Mouse (Mus musculus): ENCODE measurements around the gene Ryk.
A peak's percentile ranks its signal among the peaks of the same experiment; 100 is the strongest.

Gene Ryk

DNA sequence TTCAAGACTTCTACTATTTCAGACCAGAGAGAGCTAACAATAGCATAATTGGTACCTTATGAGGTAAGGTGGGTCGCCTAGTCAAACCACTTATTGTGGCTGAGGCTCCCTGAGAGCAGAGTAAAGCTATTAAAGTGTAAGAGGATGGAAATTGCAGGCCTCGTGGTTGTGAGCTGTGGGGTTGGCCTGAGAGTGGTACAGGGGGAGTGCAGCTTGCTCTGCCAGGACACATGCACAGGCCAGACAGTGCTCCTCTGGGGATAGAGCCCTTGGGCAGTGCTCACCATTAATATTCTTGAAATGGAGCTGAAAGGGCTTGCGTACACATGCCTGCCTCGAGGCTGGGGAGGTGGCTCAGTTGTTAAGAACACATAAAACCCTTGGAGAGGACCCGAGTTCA, 23.6 kb downstream of the Ryk start:
- DNase-seq (ENCODE audit: low spot score in 2 of 2), result no peak

DNA sequence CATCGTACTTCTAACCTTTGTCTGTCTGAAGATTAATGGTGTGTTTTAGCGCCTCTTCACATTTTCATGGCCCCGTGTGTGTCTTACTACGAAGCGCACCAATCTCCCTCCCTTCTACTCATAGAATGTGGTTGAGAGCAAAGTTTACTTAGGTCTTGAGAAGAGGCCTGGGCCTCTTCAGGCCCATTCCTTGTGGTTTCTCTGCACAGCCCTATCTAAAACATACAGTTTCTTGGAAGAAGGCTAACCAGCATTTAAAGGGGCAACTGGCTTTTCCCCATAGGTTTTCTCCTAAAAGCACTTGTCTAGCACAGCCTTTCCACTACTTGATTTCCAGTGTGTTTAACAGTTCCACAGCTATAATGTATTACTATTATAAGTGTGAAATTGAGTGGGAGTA, 24.7 kb downstream of the Ryk start:
- DNase-seq (ENCODE audit: low spot score in 2 of 2), result no peak

DNA sequence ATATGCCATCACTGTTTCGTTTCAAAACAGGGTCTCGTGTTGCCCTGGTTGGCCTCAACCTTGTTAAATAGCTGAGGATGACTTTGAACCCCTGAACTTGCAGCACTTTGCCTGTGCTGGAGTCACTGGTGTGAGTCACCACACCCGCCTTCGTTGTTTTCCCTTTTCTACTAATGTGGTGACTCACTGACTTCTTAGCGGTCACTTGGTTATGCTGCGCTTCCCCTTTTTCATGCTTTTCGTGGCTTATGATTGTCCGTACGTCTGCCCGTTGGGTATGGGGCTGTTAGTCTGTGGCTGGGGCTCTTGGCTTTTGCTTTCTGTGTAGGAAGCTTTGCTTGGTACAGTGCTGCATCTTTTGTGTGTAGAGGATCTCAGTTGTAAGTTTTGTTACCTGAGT, 25.2 kb downstream of the Ryk start:
- DNase-seq (ENCODE audit: low spot score in 2 of 2), result no peak

DNA sequence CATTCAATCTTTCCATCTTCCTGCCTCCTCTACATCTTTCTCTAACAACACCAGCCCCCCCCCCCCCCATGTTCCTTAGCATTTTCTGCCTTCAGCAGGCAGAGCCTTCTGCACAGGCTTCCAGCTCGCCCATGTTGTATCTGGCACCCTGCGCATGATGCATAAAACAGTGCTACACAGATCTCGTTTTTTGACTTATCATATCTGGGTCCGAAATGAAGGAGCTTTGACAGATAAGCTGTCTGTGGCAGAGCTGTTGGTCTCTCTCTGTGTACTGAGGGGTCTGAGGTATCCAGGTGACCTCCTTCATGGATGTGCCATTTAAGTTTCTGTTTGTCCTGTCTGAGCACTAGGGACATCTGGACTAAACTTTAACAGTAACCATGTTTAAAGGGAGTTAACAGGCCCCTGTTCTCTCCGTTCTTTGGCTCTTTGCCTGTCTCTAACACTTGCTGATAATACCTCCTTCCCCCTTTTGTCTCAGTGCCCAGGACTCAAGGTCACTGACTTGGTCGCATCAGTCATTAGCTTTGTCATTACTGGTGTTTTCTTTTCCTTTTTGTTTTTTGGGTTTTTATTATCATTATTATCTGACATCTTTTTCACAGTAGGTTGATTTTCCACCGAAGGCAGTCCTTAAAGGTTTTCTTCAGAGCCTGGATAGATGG, 26.2 kb downstream of the Ryk start:
- no peak for DNase-seq (ENCODE audit: low spot score in 2 of 2)

DNA sequence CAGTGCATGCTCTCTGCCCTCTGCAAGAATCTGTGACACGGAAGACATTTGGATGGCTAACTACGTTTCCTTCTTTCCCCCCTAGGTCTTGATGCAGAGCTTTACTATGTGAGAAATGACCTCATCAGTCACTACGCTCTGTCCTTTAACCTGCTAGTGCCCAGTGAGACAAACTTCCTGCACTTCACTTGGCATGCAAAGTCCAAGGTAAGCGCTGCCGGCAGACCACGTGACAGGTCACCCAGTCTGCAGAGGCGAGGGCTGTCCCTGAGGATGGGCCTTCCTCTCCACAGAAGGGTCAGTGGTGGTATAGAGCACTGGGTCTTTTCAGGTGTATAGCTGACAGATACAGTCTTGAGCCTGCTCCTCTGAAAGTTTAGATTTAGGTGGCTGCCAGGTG, 27.1 kb downstream of the Ryk start:
- no peak for DNase-seq (ENCODE audit: low spot score in 2 of 2)

DNA sequence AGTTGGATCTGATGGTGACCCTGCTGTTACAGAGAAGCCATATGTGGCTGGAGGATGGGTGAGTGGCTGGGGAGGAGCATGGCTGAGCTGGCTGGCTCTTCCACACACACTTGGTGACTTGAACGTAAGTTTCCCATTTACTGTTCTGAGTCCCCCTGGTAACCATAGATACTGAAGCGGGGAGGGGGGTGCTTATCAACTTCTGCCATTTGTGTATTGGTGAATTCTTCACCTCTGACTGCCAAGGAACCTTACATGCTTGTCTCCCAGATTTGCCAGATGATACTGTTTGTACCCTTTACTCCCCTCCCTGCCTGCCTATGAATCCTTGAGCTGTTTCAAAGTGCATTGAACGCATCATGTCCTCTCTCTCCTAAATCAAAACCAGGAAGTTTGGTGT, 27.5 kb downstream of the Ryk start:
- DNase-seq (ENCODE audit: low spot score in 2 of 2), result no peak

DNA sequence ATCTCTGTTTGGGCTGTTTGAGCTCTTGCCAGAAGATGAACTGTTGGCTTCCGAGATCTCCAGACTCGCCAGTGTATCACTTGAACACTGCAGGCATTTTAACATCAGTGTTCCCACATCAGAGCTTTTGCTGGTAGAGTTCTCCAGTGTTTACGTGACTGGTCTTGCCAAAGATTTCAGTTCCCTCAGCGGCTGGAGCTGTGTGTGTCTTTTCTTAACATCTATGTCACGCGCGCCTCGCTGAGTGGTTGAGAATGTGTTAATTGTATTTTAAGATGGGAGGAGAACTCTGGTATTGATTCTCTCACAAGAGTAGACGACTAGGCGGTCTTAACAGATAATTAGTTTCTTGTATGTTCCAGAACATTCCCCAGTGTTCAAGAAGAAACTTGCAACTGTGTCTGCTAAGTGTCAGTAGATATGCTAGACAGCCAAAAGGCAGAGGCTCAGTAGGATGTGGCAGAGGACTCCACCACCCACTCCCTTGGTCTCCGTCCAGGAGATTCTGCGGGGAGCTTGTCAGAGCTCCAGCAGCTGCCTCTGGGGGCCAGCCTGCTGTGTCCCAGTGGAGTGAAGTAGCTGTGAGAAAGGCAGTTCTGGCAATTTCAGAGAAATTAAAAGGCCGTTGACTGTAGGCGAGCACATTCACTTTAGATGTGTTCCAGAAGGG, 29.3 kb downstream of the Ryk start:
- peak in 1 of 2 experiments; percentile 38 for DNase-seq (ENCODE audit: low spot score in 2 of 2)

DNA sequence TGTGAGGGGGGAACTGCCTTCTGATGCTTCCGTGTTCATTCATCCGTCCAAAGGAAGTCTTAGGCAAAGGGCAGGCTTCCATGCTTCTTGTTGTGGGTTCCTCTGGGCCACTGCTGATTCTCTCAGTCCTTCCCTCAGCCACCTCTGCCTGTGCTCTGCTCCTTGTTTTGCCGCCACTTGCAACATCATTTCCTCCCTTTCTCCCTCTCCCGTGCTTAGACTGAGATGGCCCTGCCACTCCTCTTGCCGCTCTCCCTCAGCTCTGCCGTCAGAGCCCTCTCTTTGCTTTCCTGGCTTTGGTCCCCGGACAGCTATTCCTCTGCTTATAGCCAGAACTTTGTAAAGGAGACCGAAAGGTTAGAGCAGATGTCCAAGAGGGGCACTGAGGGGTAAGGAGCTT, 30.2 kb downstream of the Ryk start:
- no peak for DNase-seq (ENCODE audit: low spot score in 2 of 2)

DNA sequence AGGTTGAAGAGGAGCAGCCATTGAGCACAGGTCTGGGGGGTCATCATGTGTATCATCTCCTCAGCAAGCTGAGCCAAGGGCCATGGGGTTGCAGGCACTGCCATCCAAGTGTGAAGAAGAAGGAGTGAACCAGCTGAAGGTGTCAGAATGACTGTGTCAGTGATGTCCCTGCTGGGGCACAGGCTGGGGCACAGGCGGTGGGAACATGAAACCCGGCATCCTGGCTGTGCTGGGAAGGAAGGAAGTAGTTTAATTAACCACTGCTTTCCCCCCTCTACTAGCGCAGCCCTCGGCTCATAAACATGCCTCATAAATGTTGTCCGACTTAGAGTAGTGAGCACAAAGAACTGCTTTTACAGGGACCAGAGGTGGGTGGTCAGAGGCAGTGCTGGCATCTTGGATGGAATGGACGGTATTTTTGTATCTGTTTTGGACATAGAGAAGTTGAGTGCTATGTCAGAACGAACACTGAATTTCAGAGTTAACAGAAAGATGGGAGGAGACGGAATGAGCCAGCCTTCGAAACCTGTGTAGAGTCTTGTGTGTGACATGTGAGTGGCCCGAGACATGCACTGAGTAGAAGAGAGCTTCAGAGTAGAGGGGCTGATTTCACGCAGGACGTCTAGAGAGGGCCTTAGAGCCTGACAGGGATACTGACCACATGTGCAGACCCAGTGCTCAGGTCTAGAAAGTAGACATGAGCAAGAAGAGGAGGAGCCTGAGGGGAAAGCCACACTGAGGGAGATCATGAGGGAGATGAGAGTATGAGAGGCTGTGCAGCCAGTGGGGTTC, 31.4 kb downstream of the Ryk start:
- no peak for DNase-seq (ENCODE audit: low spot score in 2 of 2)

DNA sequence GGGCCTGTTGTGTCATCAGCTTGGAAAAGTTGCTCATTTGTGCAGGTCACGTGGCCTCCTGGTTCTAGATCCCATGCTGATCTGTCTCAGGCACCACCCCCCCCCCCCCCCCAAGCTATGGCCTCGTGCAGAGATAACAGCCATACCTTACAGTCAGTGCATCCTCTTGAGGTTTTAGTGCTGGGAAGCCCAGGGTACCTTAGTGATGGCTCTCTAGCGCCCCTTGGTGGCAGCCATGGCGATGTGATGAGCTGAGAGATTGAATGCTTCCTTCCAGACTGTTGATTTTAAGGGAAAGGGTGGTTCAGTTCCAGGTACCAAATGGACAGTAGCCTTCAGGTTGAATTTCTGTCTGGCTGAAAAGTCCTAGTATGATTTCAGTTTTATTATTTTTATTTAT, 32.2 kb downstream of the Ryk start:
- DNase-seq (ENCODE audit: low spot score in 2 of 2), result peak; percentile 63 to 83

DNA sequence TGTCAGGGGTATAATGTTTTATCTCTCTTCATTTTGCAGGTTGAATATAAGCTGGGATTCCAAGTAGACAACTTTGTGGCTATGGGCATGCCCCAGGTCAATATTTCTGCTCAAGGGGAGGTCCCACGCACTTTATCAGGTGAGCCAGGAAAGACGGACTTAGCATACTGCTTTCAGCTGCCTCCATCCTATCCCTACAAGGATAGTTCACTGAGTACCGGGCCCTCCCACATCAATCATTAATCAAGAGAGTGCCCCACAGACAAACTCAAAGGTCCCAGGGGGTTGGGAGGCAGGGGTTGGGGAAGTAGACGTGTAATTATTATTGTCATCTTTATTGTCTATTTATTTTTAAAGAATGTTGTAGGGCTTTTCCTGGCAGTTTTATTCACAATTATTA, 32.8 kb downstream of the Ryk start:
- DNase-seq (ENCODE audit: low spot score in 2 of 2), result no peak

DNA sequence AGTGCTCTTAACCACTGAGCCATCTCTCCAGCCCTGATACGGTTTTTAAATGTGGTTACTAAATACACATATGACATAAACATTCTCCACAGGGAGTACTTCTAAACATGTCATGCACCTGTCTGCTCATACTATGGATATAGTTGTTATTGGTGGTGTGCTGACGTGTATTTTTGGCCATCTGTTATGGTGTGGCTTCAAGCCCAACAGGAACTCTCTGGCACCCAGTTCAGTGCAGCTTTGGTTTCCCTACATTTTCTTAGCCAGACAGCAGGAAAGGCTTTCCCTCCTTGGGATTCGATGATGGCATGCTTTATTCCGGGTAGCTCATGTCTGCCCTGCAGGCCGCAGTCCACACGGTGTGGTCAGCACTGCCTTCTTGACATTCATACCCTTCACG, 33.7 kb downstream of the Ryk start:
- no peak for DNase-seq (ENCODE audit: low spot score in 2 of 2)

DNA sequence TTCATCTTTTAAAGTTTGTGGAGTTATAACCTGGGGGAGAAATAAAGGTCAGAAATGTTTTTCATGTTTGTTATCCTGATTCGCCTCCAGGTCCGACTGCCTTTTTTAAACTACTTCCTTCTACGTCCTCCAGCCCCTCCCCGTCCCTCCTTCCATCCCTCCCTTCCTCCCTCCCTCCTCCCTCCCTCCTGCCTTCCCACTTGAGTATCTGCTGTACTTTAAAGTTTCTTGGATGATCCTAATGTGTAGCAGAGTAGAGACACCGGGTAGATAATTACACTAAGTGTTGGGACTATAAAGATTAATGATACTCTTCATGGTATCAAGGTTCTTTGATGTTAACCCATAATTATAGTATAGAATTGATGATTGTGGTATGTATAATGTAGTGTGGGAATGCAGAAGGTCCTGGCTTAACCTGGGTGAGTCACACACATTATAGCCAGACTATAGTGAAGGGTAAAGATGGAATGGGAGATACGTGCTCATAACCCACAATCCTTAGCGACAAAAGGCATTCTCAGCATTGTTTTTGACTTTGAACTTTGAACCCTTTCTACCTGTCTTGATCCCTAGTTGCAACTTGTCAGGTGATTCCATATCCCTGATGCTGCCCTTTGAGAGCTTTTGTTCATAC, 41.5 kb downstream of the Ryk start:
- DNase-seq (ENCODE audit: low spot score in 2 of 2), result no peak

DNA sequence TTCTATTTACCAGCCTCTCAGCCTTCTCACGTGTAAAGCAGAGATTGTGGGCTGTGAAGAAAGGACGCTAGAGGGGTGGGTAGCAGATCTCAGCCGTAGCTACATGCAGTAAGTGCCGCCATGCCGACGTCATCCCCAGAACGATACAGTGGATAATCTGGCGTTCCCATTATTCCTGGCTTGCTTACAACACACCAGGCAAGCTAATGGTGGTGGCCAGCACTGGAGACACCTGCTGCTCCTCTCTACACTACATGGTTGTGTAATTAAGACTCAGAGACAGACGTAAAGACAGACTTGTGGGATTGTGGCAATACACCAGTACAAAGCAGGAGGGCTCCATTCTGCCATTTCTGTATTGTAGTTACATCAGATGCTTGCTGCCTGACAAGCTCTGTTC, 43.2 kb downstream of the Ryk start:
- DNase-seq (ENCODE audit: low spot score in 2 of 2), result no peak

DNA sequence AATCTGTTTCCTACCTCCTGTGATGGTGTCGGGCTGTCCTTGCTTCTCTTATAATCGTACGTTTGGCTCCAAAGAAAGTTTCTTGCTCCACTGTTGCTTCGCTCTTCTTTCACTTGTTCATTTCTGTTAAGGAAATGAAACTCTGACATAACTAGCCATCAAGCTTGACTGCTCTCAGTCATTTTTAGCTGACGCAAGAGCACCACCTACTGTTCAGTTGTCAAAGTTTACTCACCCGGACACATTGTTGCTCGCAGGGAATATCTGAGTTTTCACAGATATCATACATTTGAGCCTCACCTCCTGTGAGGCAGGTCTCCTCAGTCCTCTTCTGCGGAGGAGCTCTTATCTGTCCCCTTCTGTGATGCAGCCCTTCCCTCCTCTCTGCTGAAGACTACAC, 44.8 kb downstream of the Ryk start:
- DNase-seq (ENCODE audit: low spot score in 2 of 2), result peak in 1 of 2 experiments; percentile 58

DNA sequence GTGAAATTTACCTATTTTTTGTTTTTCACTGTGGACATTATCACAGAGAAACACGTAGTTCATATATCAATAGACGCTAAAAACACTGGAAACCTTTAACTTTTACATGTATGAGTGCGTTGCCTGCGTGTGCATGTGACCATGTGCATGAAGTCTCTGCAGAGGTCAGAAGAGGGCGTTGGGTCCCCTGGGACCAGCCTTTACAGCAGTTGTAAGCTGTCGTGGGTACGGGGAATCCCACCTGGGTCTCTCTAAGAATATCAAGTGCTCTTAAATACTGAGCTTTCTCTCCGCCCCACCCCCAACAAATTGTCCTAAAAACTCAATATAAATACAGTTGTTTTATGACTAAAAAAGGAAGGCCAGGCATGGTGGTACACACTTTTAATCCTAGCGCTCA, 50.0 kb downstream of the Ryk start:
- no peak for DNase-seq (ENCODE audit: low spot score in 2 of 2)

DNA sequence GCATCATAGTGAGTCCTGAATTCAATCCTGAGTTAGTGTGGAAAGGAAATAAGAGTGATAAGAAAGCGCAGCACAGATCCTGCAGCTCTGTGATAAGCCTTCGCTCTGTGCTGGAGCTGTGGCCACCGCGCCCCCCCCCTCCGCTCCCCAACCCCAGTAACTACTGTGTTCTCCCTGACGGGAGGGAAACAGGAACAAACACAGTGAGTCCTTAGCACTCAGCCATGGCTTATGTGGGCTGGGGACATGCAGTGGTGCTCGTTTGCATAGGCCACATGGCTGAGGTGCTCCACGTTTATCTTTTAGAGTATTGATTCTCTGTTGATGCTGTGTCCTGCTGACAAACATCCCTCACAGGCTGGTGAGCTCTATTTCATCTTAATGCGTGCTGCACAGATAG, 55.4 kb downstream of the Ryk start:
- DNase-seq (ENCODE audit: low spot score in 2 of 2), result no peak

DNA sequence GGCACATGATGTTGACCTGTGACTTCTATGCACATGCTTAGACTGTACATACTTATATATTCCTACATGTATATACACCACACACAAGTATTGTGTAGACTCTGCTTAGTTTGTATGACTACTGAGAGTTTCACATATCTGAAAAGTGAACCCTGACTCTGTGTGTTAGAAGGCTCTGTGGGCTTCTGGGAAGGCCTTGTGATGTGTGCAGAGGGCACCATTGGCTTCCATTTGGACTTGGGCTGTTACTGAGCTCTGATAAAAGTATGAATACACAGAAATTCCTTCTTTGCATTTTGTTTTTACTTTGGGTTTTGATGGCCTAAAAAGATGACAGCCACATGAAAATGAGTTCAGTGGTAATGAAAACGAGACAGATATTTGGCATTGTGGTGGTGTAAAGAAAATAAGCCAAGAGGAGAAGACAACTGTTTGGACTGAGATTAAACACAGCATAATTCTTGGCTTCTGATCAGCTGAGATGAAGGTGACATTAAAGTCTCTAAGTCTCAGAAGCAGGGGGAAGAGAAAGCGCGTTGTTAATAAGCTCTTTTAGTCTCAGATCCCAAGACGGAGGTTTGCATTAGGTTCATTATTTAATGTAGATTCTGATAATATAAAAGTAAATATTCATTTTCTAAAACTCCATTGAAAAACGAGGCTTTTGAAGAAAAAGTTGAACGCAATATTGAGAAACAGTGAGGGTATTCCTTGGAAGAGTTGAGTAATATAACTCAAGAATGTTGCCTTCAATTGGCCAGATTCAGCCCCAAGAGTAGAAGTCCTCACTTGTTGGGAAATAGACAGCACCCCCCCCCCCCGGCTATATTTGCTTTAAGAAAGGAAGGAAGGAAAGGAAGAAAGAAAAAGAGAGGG, 58.0 kb downstream of the Ryk start:
- no peak for DNase-seq (ENCODE audit: low spot score in 2 of 2)

DNA sequence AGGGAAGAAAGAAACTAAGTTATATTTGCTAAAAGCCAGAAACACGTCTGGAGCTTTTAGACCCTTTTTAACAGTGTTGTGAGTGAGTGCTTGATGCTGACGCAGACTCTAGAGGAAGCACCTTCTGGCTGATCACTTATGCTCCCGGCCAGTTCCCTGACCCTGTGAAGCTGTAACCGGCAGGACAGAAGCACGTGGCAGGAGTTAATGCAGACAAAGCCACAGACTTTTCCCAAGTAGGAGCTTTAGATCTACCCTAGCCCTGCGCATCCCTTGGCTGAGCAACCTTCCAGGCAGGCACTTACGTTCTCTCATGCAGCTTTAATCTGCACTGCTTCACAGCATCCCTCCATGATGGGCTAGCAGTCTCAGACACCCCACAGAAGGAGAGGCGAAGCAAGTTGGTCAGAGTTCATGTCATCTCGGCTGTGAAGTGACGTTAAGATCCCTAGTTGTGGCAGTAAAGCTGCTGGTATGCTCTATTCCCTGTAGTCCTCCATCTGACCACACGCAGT, 58.7 kb downstream of the Ryk start:
- DNase-seq (ENCODE audit: low spot score in 2 of 2), result no peak

DNA sequence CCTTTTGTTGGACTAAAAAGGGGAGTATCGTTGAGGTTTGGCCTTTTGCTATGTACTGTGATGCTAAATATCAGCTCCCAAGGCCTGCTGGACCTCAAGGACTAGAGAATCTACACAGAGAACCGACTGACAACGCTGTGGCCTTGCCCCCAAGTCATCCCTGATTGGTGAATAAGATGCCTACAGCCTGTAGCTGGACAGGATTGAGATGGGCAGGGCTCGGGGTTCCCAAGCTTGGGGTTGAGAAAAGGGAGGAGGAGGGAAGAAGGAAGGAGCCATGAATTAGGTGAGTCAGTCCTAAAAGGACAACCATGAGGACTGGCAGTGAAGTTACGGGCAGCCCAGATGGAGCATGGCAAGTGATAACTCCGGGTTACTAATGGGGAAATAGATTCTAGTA, 65.2 kb downstream of the Ryk start:
- no peak for DNase-seq (ENCODE audit: low spot score in 2 of 2)

DNA sequence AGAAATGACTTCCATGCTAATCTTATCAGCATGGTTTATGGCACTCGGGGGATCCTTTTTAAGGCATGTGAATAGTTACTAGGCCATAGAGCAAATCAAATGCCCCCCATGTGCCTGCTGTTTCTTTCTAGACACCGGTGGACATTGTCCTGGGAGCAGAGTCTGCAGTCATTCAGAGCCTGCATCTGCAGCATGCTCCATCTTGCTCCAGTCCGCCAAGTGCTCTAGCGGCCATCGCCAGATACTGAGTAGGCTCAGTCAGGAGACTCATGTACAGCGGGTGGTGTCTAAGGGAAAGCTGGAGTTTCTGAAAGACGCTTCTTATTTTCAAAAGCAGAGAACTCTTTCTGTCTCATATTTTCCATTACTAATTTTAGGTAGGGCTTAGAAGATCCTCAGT, 67.6 kb downstream of the Ryk start:
- no peak for DNase-seq (ENCODE audit: low spot score in 2 of 2)
